Mouse (Mus musculus) layer of hippocampus, adult 18-20 months (tissue): ENCODE data around the gene Pqbp1. TPM values are rescaled to one million over a fixed set of nuclear protein-coding genes. Genes with fewer than 3 reads are reported as not detected.
"Not testable (repeated sequence)": the region's sequence is repeated elsewhere in the genome, so short reads cannot be mapped to it uniquely, and the experiment has no call there.

Experiments used
- DNase-seq, 2 experiments: peaks; one replicate each; pipeline ENCODE4 v3.0.0; 2022; ENCODE audit warnings: low spot score in 2 of 2
- long read RNA-seq: library from polyadenylated mRNA; stranded (forward); transcript quantifications from one replicate; pipeline ENCODE4 v2.0.0, GENCODE M21; 2021
- total RNA-seq, 2 experiments: library from RNA; stranded (reverse); gene quantifications; 2 replicates each; pipeline ENCODE4 v1.2.3; 2021

Gene Pqbp1
- 10 to 100 TPM; 93.4 to 96.7 TPM for total RNA-seq
- long read RNA-seq, transcript Pqbp1-203 (7 exons, 1,148 nt): major isoform, 11 of 28 reads
- long read RNA-seq, transcript Pqbp1-201 (7 exons, 1,104 nt): minor isoform, 7 of 28 reads
- long read RNA-seq, partial matches to known transcripts: 2 of 28 reads
- long read RNA-seq, other reads (novel, unspliced or antisense): 5 of 28 reads

- peak; percentile 83 to 92 for DNase-seq
Measured at GRCm38 (mm10) chrX:7898880-7899874, at the start of gene Pqbp1, which contains the start of gene Timm17b. Gene Pqbp1 (minus strand): TSS chrX:7899269. Gene Timm17b (plus strand): TSS chrX:7899357.

- DNase-seq: peak; percentile 93 to 95
Measured at GRCm38 (mm10) chrX:7947900-7948492, 48.9 kb upstream of the Pqbp1 start.

GRCm38 (mm10) chrX:7947108-7947899, 48.2 kb upstream of the Pqbp1 start, which contains the start of gene Hdac6:
Gene Hdac6 (minus strand): TSS chrX:7947889.
- DNase-seq: no peak

- no peak for DNase-seq
Measured at GRCm38 (mm10) chrX:7945618-7946017, 46.5 kb upstream of the Pqbp1 start.

GRCm38 (mm10) chrX:7937667-7938066, 38.6 kb upstream of the Pqbp1 start:
- no peak for DNase-seq

GRCm38 (mm10) chrX:7936874-7937273, 37.8 kb upstream of the Pqbp1 start:
- DNase-seq: no peak

GRCm38 (mm10) chrX:7928270-7928790, 29.3 kb upstream of the Pqbp1 start, which contains the start of gene Eras:
Gene Eras (minus strand): TSS chrX:7928607.
- no peak for DNase-seq

- no peak for DNase-seq
Measured at GRCm38 (mm10) chrX:7927116-7927515, 28.0 kb upstream of the Pqbp1 start.

GRCm38 (mm10) chrX:7926266-7926665, 27.2 kb upstream of the Pqbp1 start:
- no peak for DNase-seq

- DNase-seq: no peak
Measured at GRCm38 (mm10) chrX:7922032-7922431, 23.0 kb upstream of the Pqbp1 start.

- DNase-seq: peak; percentile 36 to 67
Measured at GRCm38 (mm10) chrX:7919601-7920383, 20.7 kb upstream of the Pqbp1 start, which contains the start of gene Pcsk1n. Gene Pcsk1n (plus strand): TSS chrX:7919822.

GRCm38 (mm10) chrX:7917960-7918359, 18.9 kb upstream of the Pqbp1 start:
- DNase-seq: not testable (repeated sequence)

- DNase-seq: not testable (repeated sequence)
Measured at GRCm38 (mm10) chrX:7915669-7916068, 16.6 kb upstream of the Pqbp1 start.

- no peak for DNase-seq
Measured at GRCm38 (mm10) chrX:7910473-7910872, 11.4 kb upstream of the Pqbp1 start.

GRCm38 (mm10) chrX:7909242-7909641, 10.2 kb upstream of the Pqbp1 start, which contains the start of gene Gm10490:
Gene Gm10490 (plus strand): TSS chrX:7909542.
- DNase-seq: not testable (repeated sequence)

- no peak for DNase-seq
Measured at GRCm38 (mm10) chrX:7907735-7908134, 8.7 kb upstream of the Pqbp1 start, which contains the start of gene Gm10491. Gene Gm10491 (minus strand): TSS chrX:7907835.

- no peak for DNase-seq
Measured at GRCm38 (mm10) chrX:7904441-7904840, 5.4 kb upstream of the Pqbp1 start.

- DNase-seq: no peak
Measured at GRCm38 (mm10) chrX:7898211-7898610, 858 bp downstream of the Pqbp1 start.

- peak; percentile 74 to 79 for DNase-seq
Measured at GRCm38 (mm10) chrX:7883841-7884567, 15.1 kb downstream of the Pqbp1 start, which contains the start of gene Slc35a2. Gene Slc35a2 (plus strand): TSS chrX:7884028.
